7 mouse cellular contexts compared by ENCODE assay signal in genomic region chr7:128860141-128860540, GRCm38 (mm10).
DNase-seq lines count a peak whose midpoint lies in the region; ATAC-seq and TF ChIP-seq lines count a peak whose summit lies in the region.

No protein-coding gene starts in this region.

- no peaks in the 10 kb centered on the region for H3K9me3 ChIP-seq in embryonic facial prominence, embryonic 11.5 days (replicated peaks; ENCODE audit: control insufficient read depth, low read length)

- H3K36me3 ChIP-seq in embryonic facial prominence, embryonic 11.5 days (replicated peaks; ENCODE audit: control insufficient read depth, insufficient read depth, low read depth, low read length) = no peaks in the 10 kb centered on the region
- H3K36me3 ChIP-seq in spleen, adult 2 months (ENCODE audit: control insufficient read depth, insufficient read depth, low read length) = no peaks in the 10 kb centered on the region

- intact Hi-C loops in heart, postnatal 10 days (cut with DNase I) = loop anchor here (1.0 to 2.0 kb wide), 2 partner anchors 447 to 647 kb away; no protein-coding TSS in a partner anchor

- peak; percentile 42; the same call in 1 of the 2 replicates for TF ChIP-seq CTCF in spleen, adult 2 months (IDR thresholded peaks at IDR 0.05; ENCODE audit: extremely low read depth, insufficient read depth, insufficient read length, insufficient replicate concordance)

- 0 out of 2 replicates have a peak, but pooled peaks have one; percentile 62 for ATAC-seq in embryonic facial prominence, embryonic 11.5 days (replicated peaks; ENCODE audit: insufficient number of reproducible peaks, low FRiP score, low TSS enrichment, low read depth)

- no peak overlapping the region for H3K27ac ChIP-seq in embryonic facial prominence, embryonic 11.5 days (replicated peaks; ENCODE audit: low read depth, low read length)
- H3K27ac ChIP-seq in spleen, adult 2 months (ENCODE audit: insufficient read depth, low read length) = no peak overlapping the region

- no peak overlapping the region for H3K4me2 ChIP-seq in embryonic facial prominence, embryonic 11.5 days (ENCODE audit: low read depth, low read length)

- no peak for TF ChIP-seq POLR2A in spleen, adult 2 months (IDR thresholded peaks at IDR 0.05; ENCODE audit: low read depth, low read length)

- WGBS in embryonic facial prominence, embryonic 11.5 days = 3% methylated on average over 3 of the region's 3 CpGs
- WGBS in spleen, adult 2 months = 7% methylated on average over 3 of the region's 3 CpGs

- DNase-seq in MEL-GATA-1-ER (ENCODE audit: extremely low read depth, low read depth) = peak; percentile 44
- peak; percentile 78 for DNase-seq in adrenal gland, postnatal 14 days
- DNase-seq in embryonic facial prominence, embryonic 11.5 days (ENCODE audit: low spot score) = peak; percentile 85
- peak; percentile 54 to 80 for DNase-seq in heart, postnatal 10 days
- peak; percentile 71 to 90 for DNase-seq in layer of hippocampus, postnatal 25 days (ENCODE audit: extremely low spot score in 1 of 2, low spot score in 1 of 2)
- DNase-seq in lung, postnatal 4 days = peak; percentile 34 to 68
- DNase-seq in spleen, adult 2 months (ENCODE audit: low read depth in 1 of 2, low spot score in 2 of 2) = no peak

- H3K4me1 ChIP-seq in embryonic facial prominence, embryonic 11.5 days (ENCODE audit: control insufficient read depth, insufficient read depth, low read length) = no peaks in the 10 kb centered on the region
- no peaks in the 10 kb centered on the region for H3K4me1 ChIP-seq in spleen, adult 2 months (ENCODE audit: control insufficient read depth, insufficient read depth, insufficient read length)

- H3K9ac ChIP-seq in embryonic facial prominence, embryonic 11.5 days (replicated peaks; ENCODE audit: low read length) = no peak overlapping the region

- no peak overlapping the region for H3K4me3 ChIP-seq in embryonic facial prominence, embryonic 11.5 days (ENCODE audit: low read depth, low read length)
- no peak overlapping the region for H3K4me3 ChIP-seq in spleen, adult 2 months (ENCODE audit: extremely low read depth, insufficient read depth, insufficient read length)

- no peaks in the 10 kb centered on the region for H3K27me3 ChIP-seq in embryonic facial prominence, embryonic 11.5 days (ENCODE audit: control insufficient read depth, insufficient read depth, low read length)
- H3K27me3 ChIP-seq in spleen, adult 2 months (ENCODE audit: control insufficient read depth, insufficient read depth, low read length) = no peaks in the 10 kb centered on the region; the same call in 1 of the 2 replicates

Comparison
In these comparisons a context has a peak if more than half of its experiments do, and no peak if none do; other contexts are left out.
1. DNase-seq: peak in MEL-GATA-1-ER (single experiment), adrenal gland, postnatal 14 days (single experiment), embryonic facial prominence, embryonic 11.5 days (single experiment), heart, postnatal 10 days (2 of 2), layer of hippocampus, postnatal 25 days (2 of 2) and lung, postnatal 4 days (2 of 2); none in spleen, adult 2 months (0 of 2).